Mouse (Mus musculus): ENCODE measurements around the gene Clic3.

The Clic3 gene

GRCm38 (mm10) chr2:25441067-25441466, 15.6 kb upstream of the Clic3 start:
- no peak for ATAC-seq (ENCODE audit: insufficient number of reproducible peaks, low FRiP score, low TSS enrichment)

GRCm38 (mm10) chr2:25442682-25443081, 14.0 kb upstream of the Clic3 start:
- no peak for ATAC-seq (ENCODE audit: insufficient number of reproducible peaks, low FRiP score, low TSS enrichment)

DNA sequence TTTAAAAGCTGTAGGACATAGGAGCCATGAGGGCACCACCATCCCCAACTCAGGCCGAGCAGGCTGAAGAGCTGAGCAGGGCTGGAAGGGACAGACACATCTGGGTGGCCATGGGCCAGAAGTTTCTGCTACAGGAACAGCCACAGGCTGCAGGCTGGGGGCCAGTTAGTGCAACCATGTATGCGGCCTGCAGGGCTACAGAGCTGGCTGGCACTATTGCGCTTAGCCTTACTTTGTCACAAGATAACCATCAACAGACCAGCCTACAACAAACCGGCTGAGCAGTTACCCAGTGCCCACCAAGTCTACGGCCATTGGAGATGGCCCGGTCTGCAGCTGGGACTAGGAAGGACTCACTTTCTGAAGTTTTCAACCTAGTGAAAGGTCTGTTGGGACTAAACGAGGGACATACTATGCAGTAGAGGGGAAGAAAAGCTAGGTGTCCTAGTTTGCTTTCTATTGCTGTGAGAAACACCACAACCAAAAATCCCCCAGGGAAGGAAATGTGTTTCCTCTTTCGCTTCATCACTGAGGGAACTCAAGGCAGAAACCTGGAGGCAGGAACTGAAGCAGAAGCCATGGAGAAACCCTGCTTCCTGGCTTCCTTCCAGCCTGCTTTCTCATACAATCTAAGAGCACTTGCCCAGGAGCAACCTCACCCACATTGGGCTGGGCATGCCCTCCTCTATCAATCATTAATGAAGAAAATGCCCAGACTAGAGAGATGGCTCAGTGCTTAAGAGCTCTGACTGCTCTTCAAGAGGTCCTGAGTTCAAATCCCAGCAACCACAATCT, 5.6 kb upstream of the Clic3 start:
- ATAC-seq (ENCODE audit: insufficient number of reproducible peaks, low FRiP score, low TSS enrichment), result no peak

DNA sequence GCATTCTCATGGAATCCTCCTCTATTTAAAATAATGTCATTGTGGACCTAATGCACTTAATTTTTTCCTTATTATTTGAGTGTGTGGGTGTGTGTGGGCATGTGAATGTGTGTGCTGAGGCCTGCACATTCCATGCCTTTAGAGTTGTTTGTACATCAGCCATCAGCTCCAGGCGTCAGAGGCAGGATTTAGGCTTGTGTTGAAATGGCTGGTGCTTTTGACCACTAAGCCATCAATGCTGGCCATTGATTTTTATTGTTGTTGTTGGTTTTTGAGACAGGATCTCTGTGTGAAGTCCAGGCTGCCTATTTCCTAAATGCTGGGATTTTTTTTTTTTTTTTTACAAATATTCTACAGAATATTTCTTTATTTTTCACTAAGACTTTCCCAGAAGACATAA, 3.7 kb upstream of the Clic3 start:
- no peak for ATAC-seq (ENCODE audit: insufficient number of reproducible peaks, low FRiP score, low TSS enrichment)

DNA sequence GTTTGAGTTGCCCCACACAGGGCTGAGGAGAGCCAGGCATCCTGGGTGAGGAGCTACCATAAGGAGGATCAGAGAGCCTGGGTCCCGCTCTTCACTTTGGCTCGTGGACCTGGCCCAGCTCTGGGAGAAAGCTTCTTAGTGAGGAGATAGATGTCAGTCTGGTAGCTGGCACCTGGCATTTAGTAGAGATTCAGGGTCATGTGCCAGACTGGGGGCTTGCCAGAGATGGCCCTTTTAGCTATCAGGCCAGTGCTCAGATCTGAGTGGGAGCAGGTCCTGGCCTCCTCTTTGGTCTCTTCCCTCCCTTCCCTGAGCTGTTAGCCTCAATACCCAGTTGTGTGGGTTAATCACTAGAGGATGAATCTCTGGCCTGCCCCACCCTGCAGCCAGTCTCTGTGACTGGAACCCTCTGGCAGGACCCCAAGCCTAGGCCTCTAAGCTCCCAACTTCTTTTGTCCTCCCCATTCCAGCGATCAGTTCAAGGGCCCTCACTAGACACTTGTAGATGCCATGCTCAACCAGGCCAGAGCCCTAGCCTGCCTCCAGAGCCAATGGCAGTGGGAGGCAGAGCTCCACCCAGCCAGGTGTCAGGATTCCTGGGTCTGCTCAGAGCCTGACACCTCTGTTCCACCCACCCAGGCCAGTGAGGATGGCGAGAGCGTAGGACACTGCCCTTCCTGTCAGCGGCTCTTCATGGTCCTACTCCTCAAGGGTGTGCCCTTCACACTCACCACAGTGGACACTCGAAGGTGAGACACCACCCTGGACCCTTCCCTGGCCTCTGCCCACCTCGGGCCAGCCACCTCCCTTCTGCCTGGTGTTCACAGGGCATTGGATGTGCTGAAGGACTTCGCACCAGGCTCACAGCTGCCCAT, 621 bp downstream of the Clic3 start:
- ATAC-seq (ENCODE audit: insufficient number of reproducible peaks, low FRiP score, low TSS enrichment), result no peak

DNA sequence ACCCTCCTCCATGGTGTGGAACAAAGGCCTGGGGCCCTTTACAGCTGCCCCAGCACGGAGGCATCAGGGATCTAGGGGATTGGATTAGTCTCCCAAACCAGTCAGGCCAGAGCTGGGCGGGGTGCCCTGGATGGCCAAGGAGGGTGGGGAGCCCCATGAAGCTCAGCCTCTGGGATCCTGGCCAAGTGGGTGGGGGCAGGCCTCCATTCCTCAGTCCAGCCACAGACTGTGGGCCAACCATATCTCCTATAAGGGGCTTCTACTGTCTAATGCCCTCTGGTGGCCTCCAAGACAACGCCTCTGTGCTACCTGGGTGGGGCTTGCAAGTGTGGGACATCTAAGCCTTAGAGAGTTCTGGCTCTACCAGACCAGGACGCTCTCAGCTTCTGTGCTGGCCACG, 2.3 kb downstream of the Clic3 start:
- no peak for ATAC-seq (ENCODE audit: insufficient number of reproducible peaks, low FRiP score, low TSS enrichment)

GRCm38 (mm10) chr2:25460135-25460534, 3.5 kb downstream of the Clic3 start:
- 0 out of 2 replicates have a peak, but pooled peaks have one; percentile 5 for ATAC-seq (ENCODE audit: insufficient number of reproducible peaks, low FRiP score, low TSS enrichment)

- ATAC-seq (ENCODE audit: insufficient number of reproducible peaks, low FRiP score, low TSS enrichment), result peak; percentile 56
These were observed 4.1 kb downstream of the Clic3 start, which contains the start of gene Paxx for GRCm38 (mm10) chr2:25460551-25461309. Gene Paxx (minus strand): TSS chr2:25461094.

DNA sequence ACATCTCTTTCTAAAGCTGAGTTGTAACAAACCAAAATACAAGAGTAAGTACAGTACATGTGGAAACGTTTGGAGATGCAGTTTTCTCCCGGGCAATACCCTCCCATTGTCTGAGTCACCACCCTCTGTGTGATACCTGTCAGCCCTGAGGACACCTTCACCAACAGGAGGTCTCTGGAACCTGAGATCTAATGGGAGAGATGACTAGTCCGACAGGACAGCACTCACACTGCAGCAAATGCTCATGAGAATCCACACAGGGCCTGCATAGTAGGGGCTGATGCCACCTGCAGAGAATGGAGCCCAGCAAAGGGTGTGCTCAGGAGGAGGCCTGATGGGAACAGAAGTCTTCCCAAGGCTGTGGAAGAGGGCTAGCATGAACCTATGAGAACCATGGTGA, 4.8 kb downstream of the Clic3 start:
- no peak for ATAC-seq (ENCODE audit: insufficient number of reproducible peaks, low FRiP score, low TSS enrichment)

GRCm38 (mm10) chr2:25463630-25464029, 7.0 kb downstream of the Clic3 start:
- ATAC-seq (ENCODE audit: insufficient number of reproducible peaks, low FRiP score, low TSS enrichment), result no peak

DNA sequence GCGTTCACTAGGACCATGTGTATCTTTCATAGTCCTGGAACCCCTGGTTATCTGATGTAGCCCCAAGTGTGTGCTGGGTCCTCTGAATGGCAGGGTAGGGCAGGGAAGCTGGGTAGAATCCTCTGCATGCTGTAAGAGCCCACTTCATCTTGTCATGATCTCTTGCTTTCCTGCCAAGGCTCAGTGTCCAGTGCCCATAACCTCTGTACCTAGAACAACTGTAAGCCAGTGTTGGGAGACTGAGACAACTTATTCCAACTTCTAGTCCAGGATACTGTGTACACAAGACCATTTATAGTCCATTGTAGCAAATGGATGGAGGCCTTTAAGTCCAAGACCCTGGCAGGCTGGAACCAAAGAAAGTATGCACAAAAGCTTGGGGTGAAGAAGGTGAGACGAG, 8.6 kb downstream of the Clic3 start:
- no peak for ATAC-seq (ENCODE audit: insufficient number of reproducible peaks, low FRiP score, low TSS enrichment)

DNA sequence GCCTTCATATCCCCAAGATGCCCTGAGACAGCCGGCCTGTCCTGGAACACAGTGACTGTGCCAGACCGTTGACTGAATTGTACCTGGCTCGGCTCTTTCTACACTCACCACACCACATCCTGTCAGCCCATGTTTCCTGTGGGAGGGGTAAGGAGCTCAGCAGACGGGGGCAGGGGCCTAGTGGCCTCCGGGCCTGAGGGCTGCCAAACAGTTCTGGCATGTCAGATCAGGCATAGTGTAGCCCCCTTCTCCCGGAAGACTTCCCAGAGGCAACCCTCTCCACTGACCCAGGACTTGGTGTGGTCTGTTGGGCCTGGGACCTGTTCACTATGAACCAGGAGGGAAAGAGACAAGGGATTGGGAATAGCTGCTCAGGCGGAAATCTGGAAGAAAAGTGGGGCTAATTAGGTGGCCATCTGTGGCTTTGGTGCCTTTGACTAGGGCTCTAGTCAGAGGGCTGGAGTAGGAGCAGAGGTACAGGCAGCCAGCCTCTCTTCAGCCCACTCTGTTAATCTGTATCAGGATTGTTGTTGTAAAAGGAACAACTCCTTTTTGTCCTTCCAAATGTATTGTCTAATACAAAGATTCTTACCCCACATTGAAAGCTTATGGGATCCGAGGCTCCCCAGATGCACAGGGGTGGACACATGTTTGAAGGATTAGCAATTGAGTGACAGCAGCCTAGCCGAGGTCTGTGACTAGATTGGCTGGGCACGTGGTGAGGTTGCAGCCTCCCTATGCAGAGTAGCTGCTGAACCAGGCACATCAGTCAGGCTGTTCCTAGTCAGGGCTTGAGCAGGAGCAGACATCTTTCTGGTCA, 9.4 kb downstream of the Clic3 start:
- ATAC-seq (ENCODE audit: insufficient number of reproducible peaks, low FRiP score, low TSS enrichment), result 0 out of 2 replicates have a peak, but pooled peaks have one; percentile 21

GRCm38 (mm10) chr2:25467606-25468303, 11.1 kb downstream of the Clic3 start:
- ATAC-seq (ENCODE audit: insufficient number of reproducible peaks, low FRiP score, low TSS enrichment), result no peak

DNA sequence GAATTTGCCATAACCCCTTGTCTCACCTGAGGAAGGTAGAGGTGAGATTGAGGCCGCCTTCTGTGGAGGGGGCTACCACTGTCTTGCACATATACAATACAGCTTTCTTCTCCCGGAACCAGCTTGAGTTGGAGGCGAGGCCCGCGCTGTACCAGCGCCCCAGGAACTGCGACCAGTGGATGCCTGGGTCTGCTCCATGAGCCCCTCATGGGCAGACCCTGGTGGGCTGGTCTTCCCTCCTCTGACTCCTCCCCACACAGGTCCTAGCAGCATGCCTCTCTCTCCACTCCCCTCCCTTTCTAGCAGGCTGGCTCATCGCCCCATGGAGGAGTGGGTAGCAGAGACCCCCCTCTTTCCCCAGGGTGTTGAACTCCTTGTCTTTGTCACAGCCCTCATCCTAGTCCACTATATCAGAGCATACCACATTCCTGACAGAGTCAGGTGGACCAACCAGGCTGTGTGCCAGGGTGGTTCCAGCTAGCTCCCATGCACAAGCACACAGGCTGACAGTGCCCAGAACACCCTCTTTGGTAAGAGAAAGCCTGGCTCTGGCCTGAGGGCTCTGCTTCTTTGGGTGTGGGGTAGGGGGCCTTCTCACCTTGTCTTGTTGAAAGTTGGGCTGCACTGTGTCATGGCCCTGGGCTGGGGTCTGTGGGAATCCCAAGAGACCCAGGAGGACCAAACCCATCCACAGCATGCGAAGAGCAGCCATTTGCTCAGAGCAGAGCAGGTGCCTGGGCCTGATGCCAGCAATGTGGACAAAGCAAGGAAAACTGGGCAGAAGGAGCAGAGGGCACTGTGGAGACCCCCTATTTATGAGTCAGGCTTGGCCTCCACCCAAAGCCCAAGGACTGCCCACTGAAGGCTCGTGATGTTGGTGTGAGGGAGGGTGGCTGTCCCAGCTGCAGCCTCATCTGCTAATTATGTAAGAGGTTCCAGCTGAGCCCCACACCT, 12.6 kb downstream of the Clic3 start:
- peak; percentile 42; the same call in 1 of the 2 replicates for ATAC-seq (ENCODE audit: insufficient number of reproducible peaks, low FRiP score, low TSS enrichment)

DNA sequence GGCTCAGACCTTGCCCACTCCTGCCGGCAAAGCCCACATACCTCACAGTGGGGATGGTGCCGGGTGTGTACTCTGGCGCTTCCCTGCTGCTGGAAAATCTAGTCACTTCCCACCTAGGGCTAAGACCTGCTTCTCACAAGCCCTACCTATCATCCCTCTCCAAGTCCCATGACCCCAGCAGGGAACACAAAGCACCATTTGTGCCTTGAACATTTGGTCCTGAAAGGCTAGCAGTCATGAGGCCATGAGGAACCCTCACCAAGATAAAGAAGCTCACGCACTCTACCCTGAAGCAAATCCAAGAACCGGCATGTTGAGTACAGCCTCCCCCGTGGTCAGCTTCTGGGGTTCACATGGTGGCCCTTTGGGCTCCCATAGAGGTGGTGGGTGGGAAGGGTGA, 13.3 kb downstream of the Clic3 start, which contains the start of gene Ptgds:
TSS of gene Ptgds (minus strand) at position 78 of the 400 bp plus-strand sequence.
- ATAC-seq (ENCODE audit: insufficient number of reproducible peaks, low FRiP score, low TSS enrichment), result no peak

GRCm38 (mm10) chr2:25472550-25472949, 15.9 kb downstream of the Clic3 start:
- ATAC-seq (ENCODE audit: insufficient number of reproducible peaks, low FRiP score, low TSS enrichment), result no peak

DNA sequence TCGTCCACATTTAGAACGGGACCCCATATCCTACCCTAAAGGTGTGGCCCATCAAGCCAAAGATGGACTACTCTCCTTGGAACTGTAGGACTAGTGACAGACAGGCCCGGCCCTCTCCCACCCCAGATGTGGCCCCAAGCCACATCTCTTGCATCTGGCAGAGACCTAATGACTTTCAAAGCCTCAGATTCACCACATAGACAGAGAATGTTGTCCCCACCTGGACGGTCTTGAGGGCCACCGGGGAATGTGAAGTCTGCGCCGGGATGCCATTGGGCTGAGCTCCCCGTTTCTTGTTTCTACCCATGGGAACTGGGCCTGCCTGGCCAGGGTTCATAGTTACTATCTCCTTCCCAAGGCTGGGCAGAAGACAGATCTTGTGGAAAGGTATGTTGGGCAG, 20.9 kb downstream of the Clic3 start:
- ATAC-seq (ENCODE audit: insufficient number of reproducible peaks, low FRiP score, low TSS enrichment), result no peak
